Mouse (Mus musculus): ENCODE data around the gene Nol10. TPM values are rescaled to one million over a fixed set of nuclear protein-coding genes. Genes with fewer than 3 reads are reported as not detected.

Nol10 gene
- total RNA-seq (2014; rRNA removed; ENCODE audit: low replicate concordance) (2.2 and 7.1 TPM in 2 replicates), polyA plus RNA-seq (2015; fragmentation: Nextera tagmentation; extraction: Ambion mirVana) (5.9 and 7.6 TPM in 2 replicates)

DNA sequence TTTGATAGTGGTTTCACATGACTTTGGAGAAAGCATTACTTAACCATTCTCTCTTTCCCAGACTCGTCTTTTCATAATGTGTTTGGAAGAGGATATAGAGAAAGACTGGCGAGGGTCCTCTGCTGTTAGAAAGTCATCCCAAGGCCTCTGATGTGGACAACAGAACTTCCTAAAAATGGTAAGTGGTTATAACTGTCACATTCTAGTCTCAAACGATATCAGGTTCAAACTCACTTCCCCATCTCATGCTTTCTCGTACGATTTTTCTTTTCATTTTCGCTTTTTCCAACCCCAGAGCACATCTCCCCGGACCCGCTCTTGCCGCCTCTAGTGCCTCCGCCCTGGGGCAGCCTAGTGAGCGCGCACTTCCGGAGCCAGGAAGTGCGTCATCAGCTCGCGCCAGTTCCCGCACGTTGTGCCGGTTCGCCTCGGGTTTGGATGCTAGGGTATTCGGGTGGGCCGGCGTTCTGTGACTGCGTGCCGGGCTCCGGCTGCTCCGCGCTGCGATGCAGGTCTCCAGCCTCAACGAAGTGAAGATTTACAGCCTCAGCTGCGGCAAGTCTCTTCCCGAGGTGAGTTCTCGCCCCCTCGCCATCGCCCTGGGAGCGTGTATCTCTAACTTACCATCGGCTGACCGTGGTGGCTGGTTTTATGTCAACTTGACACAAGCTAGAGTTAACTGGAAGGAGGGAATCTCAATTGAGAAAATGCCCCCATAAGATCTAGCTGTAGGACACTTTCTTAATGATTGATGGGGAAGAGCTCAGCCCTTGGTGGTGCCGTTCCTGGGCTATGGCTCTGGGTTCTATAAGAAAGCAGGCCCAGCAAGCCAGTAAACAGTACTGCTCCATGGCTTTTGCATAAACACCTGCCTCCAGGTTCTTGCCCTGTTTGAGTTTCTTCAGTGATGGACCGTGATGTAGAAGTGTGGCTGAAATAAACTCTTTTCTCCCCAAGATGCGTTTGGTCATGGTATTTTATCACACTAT, at the start of gene Nol10:
TSS of gene Nol10 (plus strand) at position 411 of the 989 bp plus-strand sequence.
- peak within 1 kb of the TSS; percentile 69 for H3K4me2 ChIP-seq (ENCODE audit: low read depth, low read length)
- no peak for TF ChIP-seq EP300 (IDR thresholded peaks at IDR 0.05; ENCODE audit: low read depth)
- no peak for TF ChIP-seq CTCF (IDR thresholded peaks at IDR 0.05; ENCODE audit: low read depth)
- H3K27me3 ChIP-seq (ENCODE audit: control insufficient read depth, insufficient read depth, low read length), result no peaks in the 10 kb centered on the region
- peak within 1 kb of the TSS; percentile 93 for H3K4me3 ChIP-seq (ENCODE audit: low read depth, low read length)
- ATAC-seq (ENCODE audit: insufficient read depth, low read depth), result peak; percentile 95
- WGBS, result under 1% methylated on average over 42 of the region's 42 CpGs
- no peaks in the 10 kb centered on the region for H3K9me3 ChIP-seq (replicated peaks; ENCODE audit: control insufficient read depth, low read length)
- H3K27ac ChIP-seq (ENCODE audit: low read depth), result peak within 1 kb of the TSS; percentile 63
- peaks cover 11% of the 10 kb centered on the region; the same call in 1 of the 2 replicates for H3K4me1 ChIP-seq (ENCODE audit: control insufficient read depth, insufficient read depth)
- DNase-seq (ENCODE audit: low spot score), result peak; percentile 82
- H3K9ac ChIP-seq (replicated peaks; ENCODE audit: low read depth, low read length), result peak within 1 kb of the TSS; percentile 76
- H3K36me3 ChIP-seq (replicated peaks; ENCODE audit: control insufficient read depth, insufficient read depth, low read length), result peaks cover 19% of the 10 kb centered on the region

DNA sequence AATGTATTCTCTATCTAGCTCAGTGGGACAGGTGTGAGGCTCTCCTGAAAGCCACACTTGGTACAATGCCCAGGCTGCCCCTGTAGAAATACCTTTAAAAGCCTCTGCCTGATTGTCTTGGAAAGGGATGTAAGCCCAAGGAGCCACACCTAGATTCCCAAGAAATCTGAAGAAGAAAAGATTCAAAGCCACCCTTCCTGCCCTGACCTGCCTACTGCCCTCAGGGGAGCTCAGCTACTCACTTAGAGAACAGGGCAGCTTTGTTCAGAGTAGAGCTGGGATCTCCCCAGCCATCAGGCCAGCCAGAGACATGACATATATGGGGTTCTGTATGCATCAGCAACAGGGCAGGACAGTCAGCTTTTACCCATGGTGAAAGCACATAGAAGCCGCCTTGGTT, 48.4 kb upstream of the Nol10 start:
- no peak for ATAC-seq (ENCODE audit: insufficient read depth, low read depth)

DNA sequence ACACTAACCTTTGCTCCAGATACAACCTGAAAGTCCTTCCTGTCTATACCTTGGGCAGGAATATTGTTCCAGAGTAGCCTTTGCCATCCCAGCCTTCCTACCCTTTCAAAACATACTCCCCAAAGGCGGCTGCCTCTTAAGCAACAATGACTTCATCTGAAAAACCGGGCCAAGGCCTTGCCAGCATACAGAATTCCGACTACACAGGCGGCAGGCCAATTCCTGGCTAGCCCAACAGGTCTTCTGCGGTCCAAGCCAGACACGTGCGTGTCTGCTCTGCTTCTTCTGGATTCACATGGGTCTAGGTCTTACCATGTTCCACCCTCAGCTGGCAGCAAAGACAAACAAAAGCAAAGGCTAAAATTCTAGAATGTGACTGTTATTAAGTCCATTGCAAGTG, 42.8 kb upstream of the Nol10 start:
- TF ChIP-seq CTCF (IDR thresholded peaks at IDR 0.05; ENCODE audit: low read depth) (no peak), EP300 (IDR thresholded peaks at IDR 0.05; ENCODE audit: low read depth) (no peak)
- no peak overlapping the region for H3K4me3 ChIP-seq (ENCODE audit: low read depth, low read length)
- no peaks in the 10 kb centered on the region for H3K36me3 ChIP-seq (replicated peaks; ENCODE audit: control insufficient read depth, insufficient read depth, low read length)
- ATAC-seq (ENCODE audit: insufficient read depth, low read depth), result no peak
- DNase-seq (ENCODE audit: low spot score), result no peak
- no peaks in the 10 kb centered on the region for H3K27me3 ChIP-seq (ENCODE audit: control insufficient read depth, insufficient read depth, low read length)
- H3K4me2 ChIP-seq (ENCODE audit: low read depth, low read length), result no peak overlapping the region
- no peaks in the 10 kb centered on the region for H3K9me3 ChIP-seq (replicated peaks; ENCODE audit: control insufficient read depth, low read length)
- no peaks in the 10 kb centered on the region for H3K4me1 ChIP-seq (ENCODE audit: control insufficient read depth, insufficient read depth)
- WGBS, result 68% methylated on average over 7 of the region's 7 CpGs
- no peak overlapping the region for H3K27ac ChIP-seq (ENCODE audit: low read depth)
- no peak overlapping the region for H3K9ac ChIP-seq (replicated peaks; ENCODE audit: low read depth, low read length)

More for the DNA sequence above, 48.4 kb upstream of the Nol10 start:
- DNase-seq (ENCODE audit: low spot score), result no peak
- TF ChIP-seq EP300 (IDR thresholded peaks at IDR 0.05; ENCODE audit: low read depth) (no peak), CTCF (IDR thresholded peaks at IDR 0.05; ENCODE audit: low read depth) (no peak)
- Histone ChIP-seq H3K27ac (ENCODE audit: low read depth) (no peak overlapping the region), H3K4me2 (ENCODE audit: low read depth, low read length) (no peak overlapping the region), H3K4me3 (ENCODE audit: low read depth, low read length) (no peak overlapping the region), H3K9ac (replicated peaks; ENCODE audit: low read depth, low read length) (no peak overlapping the region), H3K36me3 (replicated peaks; ENCODE audit: control insufficient read depth, insufficient read depth, low read length) (no peaks in the 10 kb centered on the region), H3K27me3 (ENCODE audit: control insufficient read depth, insufficient read depth, low read length) (no peaks in the 10 kb centered on the region), H3K9me3 (replicated peaks; ENCODE audit: control insufficient read depth, low read length) (no peaks in the 10 kb centered on the region), H3K4me1 (ENCODE audit: control insufficient read depth, insufficient read depth) (no peaks in the 10 kb centered on the region)
- whole genome bisulfite sequencing, result 79% methylated on average over 1 of the region's 1 CpGs

DNA sequence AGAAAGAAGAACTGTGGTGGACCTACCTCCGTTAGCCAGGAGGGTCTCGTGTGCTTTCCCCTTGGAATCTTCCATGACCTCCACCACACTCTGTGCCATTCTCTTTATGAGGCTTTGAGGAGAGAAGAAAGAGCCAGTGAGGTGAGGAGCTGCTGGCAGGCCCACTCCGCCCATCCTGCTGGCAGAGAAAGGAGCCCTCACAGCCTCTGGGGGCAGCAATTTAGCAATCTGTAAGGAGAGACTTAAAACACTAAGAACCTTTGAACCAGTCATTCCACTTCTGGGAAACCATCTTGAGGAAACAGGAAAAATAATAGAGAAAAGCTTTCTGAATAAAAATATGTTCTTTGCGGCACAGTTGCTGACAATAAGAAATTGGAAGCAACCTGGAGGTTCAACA, 40.0 kb upstream of the Nol10 start:
- Histone ChIP-seq H3K9ac (replicated peaks; ENCODE audit: low read depth, low read length) (no peak overlapping the region), H3K4me2 (ENCODE audit: low read depth, low read length) (no peak overlapping the region), H3K27me3 (ENCODE audit: control insufficient read depth, insufficient read depth, low read length) (no peaks in the 10 kb centered on the region), H3K9me3 (replicated peaks; ENCODE audit: control insufficient read depth, low read length) (no peaks in the 10 kb centered on the region), H3K36me3 (replicated peaks; ENCODE audit: control insufficient read depth, insufficient read depth, low read length) (no peaks in the 10 kb centered on the region), H3K4me3 (ENCODE audit: low read depth, low read length) (no peak overlapping the region), H3K4me1 (ENCODE audit: control insufficient read depth, insufficient read depth) (no peaks in the 10 kb centered on the region), H3K27ac (ENCODE audit: low read depth) (no peak overlapping the region)
- WGBS, result 49% methylated on average over 4 of the region's 4 CpGs
- DNase-seq (ENCODE audit: low spot score) (no peak), ATAC-seq (ENCODE audit: insufficient read depth, low read depth) (no peak)
- TF ChIP-seq CTCF (IDR thresholded peaks at IDR 0.05; ENCODE audit: low read depth), result no peak
- TF ChIP-seq EP300 (IDR thresholded peaks at IDR 0.05; ENCODE audit: low read depth), result no peak

DNA sequence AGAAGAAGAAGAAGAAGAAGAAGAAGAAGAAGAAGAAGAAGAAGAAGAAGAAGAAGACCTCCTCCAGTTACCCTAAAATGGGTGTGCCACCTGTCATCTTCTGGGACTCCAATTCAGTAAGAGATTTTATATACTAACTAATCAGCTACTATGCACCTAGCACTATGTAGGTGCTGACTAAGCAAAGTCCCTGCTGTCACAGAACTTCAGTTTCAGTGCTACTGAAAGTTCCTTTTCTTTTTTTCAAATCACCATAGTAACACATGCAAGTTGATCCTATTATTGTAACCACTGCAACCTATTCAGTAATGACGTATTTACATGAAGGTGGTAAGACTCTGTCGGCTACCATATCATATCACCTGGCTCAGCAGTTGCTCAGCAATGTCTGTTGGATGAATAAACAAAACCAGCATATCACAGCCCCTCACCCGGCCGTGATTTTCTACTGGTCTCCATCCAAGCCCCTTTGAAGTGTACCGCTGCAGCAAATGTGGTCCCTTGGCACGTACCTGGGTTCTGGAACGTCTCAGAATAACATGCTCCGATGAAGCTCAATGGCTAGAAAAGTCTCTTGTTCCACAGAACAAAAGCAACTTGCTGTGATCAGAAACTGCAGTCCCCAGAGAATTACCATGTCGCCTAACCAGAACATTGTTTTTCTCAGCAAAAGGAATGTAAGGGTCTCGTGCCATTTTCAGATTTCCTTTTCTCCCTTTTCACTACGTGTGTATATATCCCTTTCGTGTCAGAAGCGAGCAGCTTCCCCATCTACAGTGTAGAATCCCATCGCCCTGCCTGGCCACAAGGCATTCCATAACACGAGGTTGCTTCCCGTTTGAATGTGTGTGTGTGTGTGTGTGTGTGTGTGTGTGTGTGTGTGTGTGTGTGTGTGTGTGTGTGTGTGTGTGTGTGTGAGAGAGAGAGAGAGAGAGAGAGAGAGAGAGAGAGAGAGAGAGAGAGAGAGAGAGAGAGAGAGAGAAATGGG, 37.1 kb upstream of the Nol10 start:
- no peak for TF ChIP-seq EP300 (IDR thresholded peaks at IDR 0.05; ENCODE audit: low read depth)
- TF ChIP-seq CTCF (IDR thresholded peaks at IDR 0.05; ENCODE audit: low read depth), result no peak
- no peaks in the 10 kb centered on the region for H3K9me3 ChIP-seq (replicated peaks; ENCODE audit: control insufficient read depth, low read length)
- no peaks in the 10 kb centered on the region for H3K4me1 ChIP-seq (ENCODE audit: control insufficient read depth, insufficient read depth)
- no peak overlapping the region for H3K27ac ChIP-seq (ENCODE audit: low read depth)
- H3K9ac ChIP-seq (replicated peaks; ENCODE audit: low read depth, low read length), result no peak overlapping the region
- H3K4me2 ChIP-seq (ENCODE audit: low read depth, low read length), result no peak overlapping the region
- no peak overlapping the region for H3K4me3 ChIP-seq (ENCODE audit: low read depth, low read length)
- WGBS, result 59% methylated on average over 16 of the region's 16 CpGs
- DNase-seq (ENCODE audit: low spot score) (no peak), ATAC-seq (ENCODE audit: insufficient read depth, low read depth) (no peak)
- H3K36me3 ChIP-seq (replicated peaks; ENCODE audit: control insufficient read depth, insufficient read depth, low read length), result no peaks in the 10 kb centered on the region
- no peaks in the 10 kb centered on the region for H3K27me3 ChIP-seq (ENCODE audit: control insufficient read depth, insufficient read depth, low read length)

All from heart, postnatal 0 days (tissue).